Mouse (Mus musculus) ES-Bruce4 (cell line): ENCODE measurements at regions not wholly inside any gene's neighbourhood (a gene's known extent, or its start where the extent isn't known, plus 50 kb on each side); places are given as distances from the start of the nearest gene placed in this dataset.

Source experiments
- CTCF ChIP-seq: IDR thresholded peaks from one replicate; pipeline ENCODE4 v1.8.1; 2011; ENCODE audit warnings: low read depth, low read length
- EP300 ChIP-seq: IDR thresholded peaks from 2 replicates; pipeline ENCODE4 v1.6.1; 2011; ENCODE audit warnings: low read depth, low read length; ENCODE audit not compliant: insufficient read depth

- TF ChIP-seq EP300 (no peak), CTCF (no peak)
Observed at GRCm38 (mm10) chr10:66548073-66548472, 547.9 kb upstream of the Jmjd1c start.
